Mouse (Mus musculus) liver, embryonic 13.5 days (tissue): ENCODE results near the gene Wscd2. TPM values are rescaled to one million over a fixed set of nuclear protein-coding genes. Genes with fewer than 3 reads are reported as not detected.

Experiments used
- ATAC-seq: fragments of 200-750 bp; cut with Nextera tagmentation; 2 replicates; pipeline ENCODE4 v1.8.0; 2017; ENCODE audit warnings: low read depth, mild to moderate bottlenecking, moderate number of reproducible peaks, moderate library complexity
- DNase-seq: peaks from one replicate; pipeline ENCODE4 v3.0.0; 2022
- H3K27ac ChIP-seq: fragments of 300-500 bp; sonication (generic); 2 replicates; pipeline ENCODE4 v1.5.1; 2015; ENCODE audit warnings: moderate library complexity, mild to moderate bottlenecking, inconsistent platforms
- H3K27me3 ChIP-seq: fragments of 300-500 bp; sonication (generic); 2 replicates; pipeline ENCODE4 v1.6.1; 2015; ENCODE audit warnings: mild to moderate bottlenecking, inconsistent platforms
- H3K36me3 ChIP-seq: fragments of 300-500 bp; sonication (generic); 2 replicates; pipeline ENCODE4 v1.6.1; 2015; ENCODE audit warnings: mild to moderate bottlenecking, inconsistent platforms
- H3K4me1 ChIP-seq: fragments of 300-500 bp; sonication (generic); replicated peaks from 2 replicates; pipeline ENCODE4 v1.6.1; 2015; ENCODE audit warnings: inconsistent platforms
- H3K4me2 ChIP-seq: fragments of 300-500 bp; sonication (generic); 2 replicates; pipeline ENCODE4 v1.6.1; 2015; ENCODE audit warnings: inconsistent platforms, mild to moderate bottlenecking, moderate library complexity
- H3K4me3 ChIP-seq: fragments of 300-500 bp; sonication (generic); replicated peaks from 2 replicates; pipeline ENCODE4 v1.5.1; 2015; ENCODE audit warnings: mild to moderate bottlenecking, inconsistent platforms
- H3K9ac ChIP-seq: fragments of 300-500 bp; sonication (generic); 2 replicates; pipeline ENCODE4 v1.6.1; 2015; ENCODE audit warnings: mild to moderate bottlenecking, inconsistent platforms
- H3K9me3 ChIP-seq: fragments of 300-500 bp; sonication (generic); replicated peaks from 2 replicates; pipeline ENCODE4 v1.6.1; 2016; ENCODE audit warnings: inconsistent platforms
- WGBS: fragments of 180-500 bp; shearing (Covaris S2); methylation state at CpG from one replicate; pipeline ENCODE4 v1.1.7; 2015; ENCODE audit not compliant: insufficient replicate concordance; 5-methylcytosine and 5-hydroxymethylcytosine counted together
- polyA plus RNA-seq: library from polyadenylated mRNA; unstranded; fragments of >200 nt; fragmentation: Nextera tagmentation; extraction: Ambion mirVana; gene quantifications from 2 replicates; pipeline ENCODE4 v1.2.1, GENCODE M21; 2015

The Wscd2 gene
- polyA plus RNA-seq: 0.06 and 0.10 TPM in 2 replicates

DNA sequence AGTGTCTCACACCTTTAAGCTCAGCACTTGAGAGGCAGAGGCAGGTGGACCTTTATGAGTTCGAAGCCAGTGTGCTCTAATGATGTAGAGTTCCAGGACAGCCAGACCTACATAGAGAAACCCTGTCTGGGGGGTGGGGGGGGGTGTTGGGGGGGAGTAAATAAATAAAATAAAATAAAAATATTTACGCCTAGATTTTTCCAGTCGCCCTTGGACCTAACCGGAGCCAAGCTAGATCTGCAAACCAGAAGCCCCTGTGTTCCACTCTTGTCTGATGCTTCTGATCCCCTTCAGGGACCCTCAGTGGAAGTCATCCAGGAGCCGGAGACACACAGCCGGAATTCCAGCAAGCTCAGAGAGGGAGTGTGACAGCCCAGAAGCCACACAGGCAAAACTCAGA is at the start of gene Wscd2:
Wscd2 (plus strand) TSS at position 301 of the 400 bp plus-strand sequence.
- Histone ChIP-seq H3K27me3 (peaks cover 43% of the 10 kb centered on the region), H3K4me2 (peak within 1 kb of the TSS; percentile 29), H3K4me1 (no peaks in the 10 kb centered on the region), H3K36me3 (no peaks in the 10 kb centered on the region), H3K9ac (no peak within 1 kb of the TSS), H3K27ac (no peak within 1 kb of the TSS), H3K4me3 (peak within 1 kb of the TSS; percentile 18), H3K9me3 (no peaks in the 10 kb centered on the region)
- no peak for ATAC-seq
- no peak for DNase-seq
- WGBS: 54% methylated on average over 6 of the region's 6 CpGs

DNA sequence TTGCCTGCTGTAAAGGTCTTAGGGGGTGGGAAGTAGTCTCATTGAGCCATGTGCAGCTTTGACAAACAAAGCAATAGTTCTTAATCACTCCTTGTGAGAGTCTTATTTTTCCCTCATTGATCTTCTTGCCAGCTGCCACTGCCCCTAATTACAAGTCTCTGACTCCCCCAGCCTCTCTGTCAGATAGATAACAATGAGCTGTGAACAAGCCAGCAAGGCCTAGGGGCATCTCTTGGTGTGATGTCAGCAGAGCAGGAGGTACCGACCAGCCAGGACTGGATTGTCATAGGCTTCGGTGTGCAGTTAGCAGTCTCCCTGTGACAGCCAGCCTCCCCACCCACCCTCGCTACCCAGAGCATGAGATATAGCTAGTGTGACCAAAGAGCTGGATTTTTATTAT is 48.0 kb upstream of the Wscd2 start:
- no peaks in the 10 kb centered on the region for H3K9me3 ChIP-seq
- no peak for ATAC-seq
- no peak for DNase-seq
- H3K36me3 ChIP-seq: no peaks in the 10 kb centered on the region
- no peaks in the 10 kb centered on the region for H3K4me1 ChIP-seq
- no peak overlapping the region for H3K4me3 ChIP-seq
- no peak overlapping the region for H3K4me2 ChIP-seq
- no peak overlapping the region for H3K9ac ChIP-seq
- WGBS: 61% methylated on average over 3 of the region's 3 CpGs
- H3K27me3 ChIP-seq: no peaks in the 10 kb centered on the region
- no peak overlapping the region for H3K27ac ChIP-seq

DNA sequence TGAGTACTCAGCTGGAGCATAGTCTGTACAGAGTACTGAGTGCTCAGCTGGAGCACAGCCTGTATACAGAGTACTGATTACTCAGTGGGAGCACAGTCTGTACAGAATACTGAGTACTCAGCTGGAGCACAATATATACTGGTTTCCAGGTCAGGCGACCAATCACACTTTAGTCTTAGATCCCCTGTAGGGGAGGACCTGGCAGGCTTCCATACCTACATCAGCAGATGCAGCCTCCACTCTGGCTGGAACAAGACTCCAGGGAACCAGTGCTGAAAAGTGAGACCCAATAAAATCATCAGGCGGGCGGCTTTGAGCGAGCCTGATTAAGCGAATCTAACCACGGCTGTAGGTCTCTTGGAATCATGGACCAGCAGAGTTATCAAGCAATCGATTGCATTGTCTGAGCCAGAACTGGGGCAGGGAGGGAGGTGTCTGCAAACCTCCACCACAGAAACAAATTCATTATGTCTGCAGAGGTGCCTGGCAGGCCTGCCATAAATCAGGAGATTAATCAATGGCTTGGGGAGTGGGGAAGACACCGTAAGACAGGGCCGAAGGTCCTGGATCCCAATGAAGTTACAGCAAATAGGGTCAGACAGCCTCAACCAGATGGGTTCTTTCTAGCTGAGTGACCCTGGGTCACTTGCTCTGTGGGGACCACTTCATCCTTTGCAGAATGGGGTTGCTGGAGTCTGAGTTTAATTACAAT is 42.0 kb upstream of the Wscd2 start:
- ATAC-seq: no peak
- WGBS: 73% methylated on average over 9 of the region's 9 CpGs
- H3K4me2 ChIP-seq: no peak overlapping the region
- no peak for DNase-seq
- H3K27me3 ChIP-seq: no peaks in the 10 kb centered on the region
- no peak overlapping the region for H3K9ac ChIP-seq
- H3K4me1 ChIP-seq: no peaks in the 10 kb centered on the region
- peaks cover 4% of the 10 kb centered on the region; the same call in 1 of the 2 replicates for H3K9me3 ChIP-seq
- no peaks in the 10 kb centered on the region for H3K36me3 ChIP-seq
- no peak overlapping the region for H3K27ac ChIP-seq
- H3K4me3 ChIP-seq: no peak overlapping the region

GRCm38 (mm10) chr5:113449336-113449735 is 40.8 kb upstream of the Wscd2 start:
- DNase-seq (no peak), ATAC-seq (no peak)
- Histone ChIP-seq H3K9me3 (peaks cover 4% of the 10 kb centered on the region; the same call in 1 of the 2 replicates), H3K4me2 (no peak overlapping the region), H3K9ac (no peak overlapping the region), H3K36me3 (no peaks in the 10 kb centered on the region), H3K4me1 (no peaks in the 10 kb centered on the region), H3K27me3 (no peaks in the 10 kb centered on the region), H3K27ac (no peak overlapping the region), H3K4me3 (no peak overlapping the region)
- WGBS: 60% methylated on average over 3 of the region's 3 CpGs

GRCm38 (mm10) chr5:113452691-113453090 is 37.4 kb upstream of the Wscd2 start:
- Histone ChIP-seq H3K4me3 (no peak overlapping the region), H3K4me1 (no peaks in the 10 kb centered on the region), H3K27me3 (no peaks in the 10 kb centered on the region), H3K36me3 (no peaks in the 10 kb centered on the region), H3K9me3 (peaks cover 4% of the 10 kb centered on the region; the same call in 1 of the 2 replicates), H3K9ac (no peak overlapping the region), H3K4me2 (no peak overlapping the region), H3K27ac (no peak overlapping the region)
- DNase-seq (no peak), ATAC-seq (no peak)
- WGBS: 4% methylated on average over 1 of the region's 1 CpGs

- 13% methylated on average over 4 of the region's 4 CpGs for WGBS
- no peak for DNase-seq
- Histone ChIP-seq H3K4me3 (no peak overlapping the region), H3K9ac (no peak overlapping the region), H3K4me1 (no peaks in the 10 kb centered on the region), H3K36me3 (no peaks in the 10 kb centered on the region), H3K9me3 (peaks cover 4% of the 10 kb centered on the region; the same call in 1 of the 2 replicates), H3K4me2 (no peak overlapping the region), H3K27me3 (no peaks in the 10 kb centered on the region), H3K27ac (no peak overlapping the region)
- no peak for ATAC-seq
Measured at GRCm38 (mm10) chr5:113453356-113453755, 36.8 kb upstream of the Wscd2 start.

DNA sequence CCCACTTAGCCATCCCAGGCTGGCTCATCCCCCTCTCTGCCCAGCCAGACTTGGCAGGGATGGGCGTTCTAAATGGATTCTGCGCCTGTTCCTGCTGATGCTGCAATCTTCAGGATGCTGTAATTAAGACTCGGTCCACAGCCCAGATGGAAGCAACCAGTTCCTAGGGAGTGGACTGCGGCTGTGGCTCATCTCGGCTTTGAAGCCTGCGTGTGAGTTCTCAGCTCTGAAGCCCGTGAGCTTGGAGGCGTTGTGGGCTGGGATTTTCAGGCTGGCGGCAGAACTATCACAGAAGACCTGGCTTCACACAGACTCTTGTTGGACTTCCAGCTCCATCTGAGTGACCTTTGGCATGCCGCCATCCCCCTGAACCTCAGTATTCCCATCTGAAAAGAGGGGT is 34.1 kb upstream of the Wscd2 start:
- peaks cover 2% of the 10 kb centered on the region; the same call in 1 of the 2 replicates for H3K27me3 ChIP-seq
- H3K4me3 ChIP-seq: no peak overlapping the region
- H3K9me3 ChIP-seq: no peaks in the 10 kb centered on the region
- ATAC-seq: no peak
- 77% methylated on average over 10 of the region's 10 CpGs for WGBS
- H3K4me2 ChIP-seq: no peak overlapping the region
- no peak for DNase-seq
- no peak overlapping the region for H3K9ac ChIP-seq
- H3K36me3 ChIP-seq: no peaks in the 10 kb centered on the region
- H3K27ac ChIP-seq: no peak overlapping the region
- H3K4me1 ChIP-seq: no peaks in the 10 kb centered on the region

DNA sequence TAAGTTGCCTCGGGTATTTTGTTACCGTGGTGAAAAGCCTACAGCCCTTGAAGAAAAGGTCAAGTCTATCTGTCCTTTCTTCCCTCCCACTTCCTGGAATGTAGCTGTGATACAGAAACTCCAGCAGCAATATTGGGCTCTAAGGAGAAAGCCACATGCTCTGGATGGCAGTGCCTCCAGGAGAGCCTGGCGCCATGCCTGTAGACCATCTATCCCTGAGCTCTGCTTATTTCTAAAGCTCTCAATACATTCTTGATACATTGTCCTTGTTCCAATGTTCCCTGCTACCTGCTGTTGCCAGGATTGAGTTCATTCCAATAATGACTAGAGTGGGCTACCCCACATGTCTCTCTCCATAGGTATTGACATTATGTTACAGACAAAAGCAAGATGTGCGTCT is 33.4 kb upstream of the Wscd2 start:
- Histone ChIP-seq H3K4me1 (no peaks in the 10 kb centered on the region), H3K9me3 (no peaks in the 10 kb centered on the region), H3K27me3 (peaks cover 6% of the 10 kb centered on the region), H3K4me2 (no peak overlapping the region), H3K4me3 (no peak overlapping the region), H3K9ac (no peak overlapping the region), H3K36me3 (no peaks in the 10 kb centered on the region), H3K27ac (no peak overlapping the region)
- DNase-seq: no peak
- ATAC-seq: no peak
- WGBS: 71% methylated on average over 4 of the region's 4 CpGs

DNA sequence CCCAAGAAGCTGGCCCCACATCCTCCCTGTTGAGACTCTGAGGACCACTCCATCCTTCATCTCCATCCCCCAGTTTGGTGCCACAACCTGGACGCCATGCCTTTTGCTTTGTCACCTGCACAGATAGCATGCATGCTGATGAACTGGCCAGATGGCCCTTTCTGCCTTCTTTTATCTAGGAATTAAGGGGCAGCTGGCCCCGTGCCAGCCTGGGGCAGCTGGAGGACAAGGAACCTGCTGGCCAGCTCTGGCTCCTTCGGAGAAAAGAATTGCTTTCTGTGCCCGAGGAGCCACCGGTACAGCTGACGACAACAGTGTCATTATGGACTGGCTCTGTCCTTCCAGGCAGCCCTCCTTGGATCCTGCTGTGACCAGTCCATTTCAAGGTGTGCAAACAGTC is 32.9 kb upstream of the Wscd2 start:
- no peak overlapping the region for H3K9ac ChIP-seq
- H3K9me3 ChIP-seq: no peaks in the 10 kb centered on the region
- no peak for DNase-seq
- no peak overlapping the region for H3K27ac ChIP-seq
- H3K4me3 ChIP-seq: no peak overlapping the region
- ATAC-seq: no peak
- no peak overlapping the region for H3K4me2 ChIP-seq
- H3K4me1 ChIP-seq: no peaks in the 10 kb centered on the region
- H3K27me3 ChIP-seq: peaks cover 11% of the 10 kb centered on the region
- 56% methylated on average over 6 of the region's 6 CpGs for WGBS
- no peaks in the 10 kb centered on the region for H3K36me3 ChIP-seq

DNA sequence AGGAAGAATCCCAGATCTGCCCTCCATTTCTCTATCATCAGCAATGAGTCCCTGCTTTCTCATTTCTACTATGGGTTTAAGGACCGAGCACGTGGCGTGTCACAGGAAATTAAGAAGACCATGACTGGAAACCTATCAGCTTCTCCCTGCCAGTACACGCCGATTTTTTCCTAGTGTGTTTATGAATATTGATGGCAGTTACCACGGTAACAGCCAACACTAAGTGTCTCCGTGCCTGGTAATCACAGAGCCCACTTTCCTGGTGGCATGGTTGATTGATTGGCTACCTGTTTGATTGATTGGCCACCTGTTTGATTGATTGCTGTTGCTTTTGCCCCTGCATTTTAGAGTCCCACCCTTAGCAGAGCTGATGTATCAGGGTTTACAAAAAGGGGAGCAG is 30.2 kb upstream of the Wscd2 start:
- Histone ChIP-seq H3K36me3 (no peaks in the 10 kb centered on the region), H3K9ac (no peak overlapping the region), H3K4me1 (no peaks in the 10 kb centered on the region), H3K9me3 (no peaks in the 10 kb centered on the region), H3K4me3 (no peak overlapping the region), H3K27me3 (peaks cover 20% of the 10 kb centered on the region), H3K4me2 (no peak overlapping the region), H3K27ac (no peak overlapping the region)
- 63% methylated on average over 7 of the region's 7 CpGs for WGBS
- ATAC-seq: no peak
- no peak for DNase-seq

DNA sequence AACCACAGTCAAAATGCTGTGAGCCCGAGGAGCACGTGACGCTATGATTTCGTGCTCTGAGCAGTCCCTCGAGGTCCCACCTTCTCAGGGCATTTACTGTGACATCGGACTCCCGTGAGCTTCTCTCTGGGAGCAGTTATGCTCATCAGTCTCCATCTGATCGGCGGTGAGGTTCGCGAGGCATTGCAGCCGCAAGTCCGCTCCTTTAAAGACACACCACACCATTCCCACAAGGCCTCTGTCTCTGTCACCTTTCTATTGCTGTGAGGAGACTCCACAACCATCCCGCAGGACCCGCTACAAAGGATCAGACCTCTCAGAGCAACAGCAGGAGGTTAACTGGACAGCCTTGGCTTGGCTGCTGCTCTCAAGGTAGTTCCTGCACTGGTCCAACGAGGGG is 28.6 kb upstream of the Wscd2 start:
- no peak overlapping the region for H3K4me2 ChIP-seq
- peaks cover 20% of the 10 kb centered on the region for H3K27me3 ChIP-seq
- H3K9ac ChIP-seq: no peak overlapping the region
- no peaks in the 10 kb centered on the region for H3K4me1 ChIP-seq
- 18% methylated on average over 16 of the region's 16 CpGs for WGBS
- H3K9me3 ChIP-seq: no peaks in the 10 kb centered on the region
- no peak overlapping the region for H3K27ac ChIP-seq
- H3K4me3 ChIP-seq: no peak overlapping the region
- no peak for DNase-seq
- ATAC-seq: no peak
- no peaks in the 10 kb centered on the region for H3K36me3 ChIP-seq

GRCm38 (mm10) chr5:113461998-113462625 is 28.0 kb upstream of the Wscd2 start:
- Histone ChIP-seq H3K4me3 (no peak overlapping the region), H3K27ac (no peak overlapping the region)

More at GRCm38 (mm10) chr5:113461998-113462625, 28.0 kb upstream of the Wscd2 start:
- 33% methylated on average over 21 of the region's 21 CpGs for WGBS
- no peaks in the 10 kb centered on the region for H3K9me3 ChIP-seq
- H3K4me2 ChIP-seq: no peak overlapping the region
- no peak overlapping the region for H3K9ac ChIP-seq
- ATAC-seq (no peak), DNase-seq (no peak)
- no peaks in the 10 kb centered on the region for H3K36me3 ChIP-seq
- H3K4me1 ChIP-seq: no peaks in the 10 kb centered on the region
- peaks cover 20% of the 10 kb centered on the region for H3K27me3 ChIP-seq
